Mouse (Mus musculus) forelimb bud, embryonic 11.5 days (tissue): ENCODE results near the gene Serpinb7.

Experiments
- DNase-seq: peaks from one replicate; pipeline ENCODE4 v3.0.0-alpha.2; 2012; ENCODE audit warnings: low read depth, low spot score

The Serpinb7 gene

DNA sequence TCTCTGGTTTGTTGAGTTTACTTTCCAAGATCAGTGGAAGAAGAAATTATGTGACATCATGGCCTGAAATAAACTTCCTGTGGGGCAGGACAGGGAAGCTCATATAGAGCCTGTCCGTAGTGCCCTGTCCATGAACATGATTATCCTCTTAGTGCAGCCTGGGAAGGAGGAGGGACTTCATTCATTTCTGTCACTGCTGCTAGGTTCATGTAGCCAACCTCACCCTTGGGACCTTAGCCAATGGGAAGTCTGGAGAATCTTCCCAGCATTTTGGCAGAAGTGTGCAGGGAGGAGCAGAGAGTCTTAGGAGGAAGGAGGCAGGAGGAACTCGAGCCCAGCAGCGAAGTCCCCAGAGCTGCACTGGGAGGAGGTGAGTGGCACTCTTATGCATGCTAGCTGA is at the start of gene Serpinb7:
Serpinb7 (plus strand) TSS at position 301 of the 400 bp plus-strand sequence.
- DNase-seq = no peak

DNA sequence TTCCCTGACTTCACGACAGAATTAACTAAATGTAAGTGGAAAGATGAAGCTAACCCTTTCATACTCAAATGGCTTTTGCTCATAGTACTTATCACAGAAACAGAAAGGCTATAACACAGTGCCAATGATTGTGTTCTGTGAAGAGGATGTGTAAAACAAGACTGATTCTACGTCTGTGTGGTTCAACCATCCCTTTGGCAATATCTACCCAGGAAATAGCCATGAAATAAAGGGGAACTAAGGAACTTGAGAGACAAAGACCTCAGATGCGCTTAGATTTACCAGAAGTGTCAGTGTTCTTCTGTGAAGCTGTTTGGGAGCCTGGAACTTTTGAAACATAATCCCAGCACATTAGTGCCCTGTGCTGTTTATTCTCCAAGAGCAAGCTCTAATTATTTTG is 49.1 kb upstream of the Serpinb7 start:
- no peak for DNase-seq

DNA sequence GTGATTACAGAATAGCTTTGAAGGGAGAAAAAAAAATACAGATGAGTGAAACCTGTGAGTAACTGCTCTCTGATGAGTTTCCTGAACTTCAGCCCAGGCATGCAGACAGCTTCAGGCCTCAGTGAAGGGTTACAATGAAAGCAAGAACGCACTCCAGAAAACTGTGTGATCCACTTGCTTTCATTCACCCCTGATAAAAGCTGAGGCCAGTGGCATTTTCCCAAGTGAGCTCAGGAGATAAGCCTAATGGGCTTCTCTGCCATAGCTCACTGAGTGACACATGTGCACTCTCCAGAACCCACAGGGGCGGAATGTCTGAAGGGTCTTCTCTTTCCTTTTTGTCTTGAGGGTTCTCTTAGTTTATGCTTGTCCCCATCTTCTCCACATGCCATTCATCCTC is 48.3 kb upstream of the Serpinb7 start:
- no peak for DNase-seq

DNA sequence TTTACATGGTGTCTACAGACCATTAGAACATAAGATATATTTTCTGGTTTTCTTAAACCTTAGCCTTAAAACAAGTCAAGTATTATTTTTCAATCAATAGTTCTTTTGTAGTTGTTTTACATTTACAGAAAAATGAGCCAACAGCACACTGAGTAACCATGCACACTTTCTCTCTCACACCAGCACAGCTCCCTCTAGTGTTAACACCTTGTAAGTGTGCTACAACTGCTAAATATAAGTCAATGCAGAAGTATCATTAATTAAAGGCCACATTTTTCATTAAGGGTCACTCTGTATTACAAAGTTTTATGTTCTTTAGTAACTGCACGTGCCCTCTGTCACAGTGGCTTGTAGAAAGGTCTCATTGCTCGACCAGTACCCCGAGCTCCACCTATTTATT is 46.4 kb upstream of the Serpinb7 start:
- no peak for DNase-seq

DNA sequence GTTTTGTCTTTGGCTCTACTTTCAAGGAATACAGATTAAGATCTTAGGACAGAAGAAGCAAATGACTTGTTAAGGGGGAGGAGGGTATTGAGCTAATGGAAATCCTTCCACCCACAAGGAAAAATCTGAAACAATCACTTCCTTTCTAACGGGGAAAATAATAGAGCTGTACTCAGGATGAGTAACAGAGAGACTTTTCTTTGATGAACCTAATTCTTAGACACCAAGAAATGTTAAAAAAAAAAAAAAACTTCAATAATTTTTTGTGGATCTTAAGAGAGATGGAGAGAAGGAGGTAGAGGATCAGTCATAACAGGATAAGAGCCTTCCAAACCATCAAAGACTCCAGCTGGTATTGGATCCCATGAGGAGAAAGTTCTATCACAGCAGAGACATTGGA is 38.6 kb upstream of the Serpinb7 start, which contains the start of gene Serpinb11:
Serpinb11 (plus strand) TSS at position 301 of the 400 bp plus-strand sequence.
- DNase-seq = no peak

DNA sequence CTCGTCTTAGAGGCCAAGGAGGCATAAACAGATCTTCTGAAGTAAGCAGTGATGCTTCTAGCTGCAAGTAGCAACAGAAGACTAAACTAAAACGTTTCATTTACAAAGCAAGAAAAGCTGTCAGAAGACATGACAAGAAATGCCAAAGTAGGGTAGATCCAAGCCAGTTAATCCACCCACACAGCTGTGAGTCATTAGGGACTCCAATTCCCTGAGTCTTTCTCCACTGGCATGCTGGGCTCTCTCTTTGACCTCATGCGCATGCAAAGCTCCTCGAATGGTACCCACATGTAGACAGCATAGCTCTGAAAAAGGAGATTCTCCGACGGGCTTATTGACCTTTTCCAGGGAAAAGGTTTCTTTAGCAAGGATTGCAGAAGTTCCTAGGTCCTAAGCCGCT is 33.5 kb upstream of the Serpinb7 start:
- DNase-seq = no peak

DNA sequence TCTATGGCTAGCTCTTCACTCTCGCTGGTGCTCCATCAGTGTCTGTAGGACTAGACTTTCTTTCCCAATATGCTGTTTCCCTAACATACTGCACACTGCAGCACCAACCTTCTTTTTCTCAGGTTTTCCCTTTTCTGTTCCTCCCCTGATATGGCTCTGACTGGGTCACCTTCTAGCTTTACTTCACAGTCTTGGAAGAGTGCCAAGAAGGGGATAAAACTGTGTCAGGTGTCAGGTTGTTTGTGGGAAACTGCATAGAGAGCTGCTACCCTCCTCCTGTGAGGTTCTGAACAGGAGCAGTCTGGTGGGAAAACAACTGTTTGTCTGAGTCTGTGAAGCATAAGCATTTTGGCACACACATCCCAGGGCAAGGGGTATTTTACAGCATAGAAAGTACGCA is 30.5 kb upstream of the Serpinb7 start:
- DNase-seq = no peak

DNA sequence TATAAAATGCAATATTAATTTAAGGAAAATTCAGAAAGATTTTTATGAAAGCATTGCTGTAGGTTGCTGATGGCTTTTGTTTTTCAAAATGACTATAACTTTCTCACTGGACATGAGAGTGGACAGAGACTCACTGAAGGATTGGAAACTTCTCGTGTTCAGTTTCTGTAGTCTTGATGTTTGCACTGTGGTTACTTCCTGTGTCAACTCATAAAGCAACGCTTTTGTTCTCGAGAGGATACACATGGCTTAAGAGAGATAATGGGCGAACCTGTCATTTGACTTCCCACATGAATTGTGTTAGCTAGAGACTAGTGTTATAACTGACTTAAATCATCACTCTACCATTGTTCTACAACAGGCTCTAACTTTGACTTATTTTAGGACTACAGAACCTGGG is 22.5 kb upstream of the Serpinb7 start:
- DNase-seq = no peak

DNA sequence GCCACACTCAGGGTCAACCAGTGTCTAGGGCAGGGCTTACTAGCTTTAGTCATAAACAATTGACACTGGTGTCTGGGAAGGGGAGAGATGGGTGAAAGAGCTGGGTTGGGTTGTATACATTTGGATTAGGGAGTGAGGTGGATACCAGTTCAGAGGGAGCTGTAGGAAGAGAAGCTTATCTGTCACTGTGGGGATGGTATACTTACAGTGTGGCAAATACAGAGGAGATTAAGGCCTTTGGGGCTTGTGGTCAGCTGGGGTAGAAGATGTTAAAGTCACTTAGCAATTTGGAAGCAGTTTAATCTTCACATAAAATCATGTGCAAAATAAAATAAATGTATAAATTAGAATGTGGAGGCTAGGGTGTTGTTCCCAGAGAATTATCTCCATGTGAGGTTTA is 21.1 kb upstream of the Serpinb7 start:
- no peak for DNase-seq

DNA sequence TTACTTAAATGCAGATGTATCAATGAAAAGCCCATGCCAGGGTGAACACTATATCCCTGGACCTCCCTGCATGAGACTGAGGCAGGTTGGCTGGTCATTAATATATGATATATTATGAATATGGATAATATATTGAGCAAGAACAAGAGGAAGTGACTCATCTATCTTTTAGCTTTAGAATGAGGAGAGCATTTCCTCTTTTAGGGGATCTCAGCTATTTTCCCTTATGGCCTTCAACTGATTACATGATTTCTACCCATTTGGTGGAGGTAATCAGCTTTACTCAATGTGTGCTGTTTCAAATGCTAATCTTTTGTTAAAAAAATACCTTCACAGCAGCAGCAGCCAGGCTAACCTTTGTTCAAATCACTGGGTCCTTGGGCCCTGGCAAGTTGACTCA is 18.0 kb upstream of the Serpinb7 start:
- no peak for DNase-seq

DNA sequence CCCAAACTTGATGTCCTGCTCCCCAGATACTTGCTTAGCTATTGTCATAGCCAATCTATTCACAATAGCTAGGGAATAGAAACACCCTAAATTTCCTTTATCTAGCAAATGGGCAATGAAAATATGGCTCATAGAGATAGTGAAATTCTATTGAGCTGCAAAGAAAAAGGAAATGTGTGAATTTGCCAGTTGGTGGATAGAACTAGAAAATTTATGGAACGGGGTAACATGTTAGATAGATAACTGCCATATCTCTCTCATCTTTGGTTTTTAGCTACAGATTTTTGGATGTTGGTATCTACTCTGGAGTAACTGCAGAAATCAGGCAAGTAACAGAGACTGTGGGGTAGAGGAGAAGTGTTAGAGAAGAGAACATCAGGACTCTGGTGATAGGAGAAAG is 17.1 kb upstream of the Serpinb7 start:
- no peak for DNase-seq

DNA sequence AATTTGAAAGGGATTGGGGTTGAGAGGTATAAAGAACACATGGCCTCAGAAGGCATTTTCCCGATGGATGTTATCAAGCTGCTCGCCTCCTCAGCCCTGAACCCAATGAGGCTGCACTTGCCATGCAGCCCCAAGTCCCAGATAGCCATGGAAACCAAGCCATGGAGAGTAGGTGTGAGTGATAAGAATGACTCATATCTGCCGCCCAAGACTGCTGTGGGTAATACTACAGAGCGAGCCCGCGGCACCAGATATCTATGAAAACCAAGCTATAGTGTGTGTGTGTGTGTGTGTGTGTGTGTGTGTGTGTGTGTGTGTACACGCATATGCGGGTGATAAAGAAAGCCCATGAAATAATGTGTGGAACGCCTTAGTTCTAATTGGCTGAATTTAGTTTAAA is 14.9 kb upstream of the Serpinb7 start:
- DNase-seq = no peak

DNA sequence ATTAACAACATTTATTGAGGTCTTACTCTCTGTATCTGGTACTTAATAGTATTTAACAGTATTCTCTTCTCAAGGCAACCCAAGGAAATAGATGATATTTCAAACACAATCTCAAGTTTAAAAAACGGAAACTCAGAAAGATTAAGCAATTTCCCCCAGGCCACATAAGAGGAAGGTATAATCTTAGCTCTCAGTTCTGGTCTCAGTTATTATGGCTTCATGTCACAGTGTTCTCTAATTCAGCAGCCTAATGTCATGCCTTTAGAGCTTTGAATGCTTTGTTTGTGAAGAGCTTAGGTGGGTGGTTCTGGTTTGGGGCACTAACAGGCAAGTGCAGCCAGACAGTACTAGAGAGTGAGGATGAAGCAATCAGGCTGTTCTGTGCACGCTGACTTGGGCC is 9.7 kb upstream of the Serpinb7 start:
- DNase-seq = no peak

DNA sequence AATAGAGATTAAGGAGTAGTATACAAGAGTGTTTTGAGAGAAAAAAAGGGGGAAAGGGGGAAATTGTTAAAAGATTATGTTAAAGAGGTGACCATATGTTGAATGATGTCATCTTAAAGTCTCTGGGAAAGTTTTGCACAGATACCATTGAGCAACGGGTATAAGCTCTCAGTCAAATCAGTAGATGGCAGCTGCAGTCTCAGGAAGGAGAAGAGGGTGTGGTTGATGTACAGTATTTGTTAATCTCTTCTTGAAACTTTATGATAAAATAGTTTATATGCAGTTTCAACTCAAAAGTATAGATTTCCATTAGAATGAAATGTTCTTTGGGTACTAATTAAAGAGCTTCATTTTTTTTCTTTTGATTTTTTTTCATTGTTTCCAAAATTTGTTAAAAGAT is 2.0 kb upstream of the Serpinb7 start:
- DNase-seq = no peak

DNA sequence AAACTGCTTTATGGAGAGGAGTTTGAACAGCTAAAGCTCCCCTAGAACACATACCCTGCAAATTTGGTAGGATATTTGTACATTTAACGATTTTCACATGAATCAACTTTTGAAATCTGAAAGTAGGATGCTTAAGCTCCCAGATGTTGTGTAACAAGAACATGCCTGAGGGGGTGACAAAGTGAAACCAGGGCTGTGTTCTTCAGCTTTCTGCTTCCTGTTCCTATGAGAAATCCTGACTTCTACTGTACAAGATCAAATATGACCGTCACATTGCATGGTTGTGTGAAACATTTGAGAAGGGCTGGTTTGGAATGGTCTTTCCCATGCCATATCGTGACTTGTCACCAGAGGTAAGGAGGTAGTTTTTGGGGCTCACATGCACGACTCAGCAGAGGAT is 2.6 kb downstream of the Serpinb7 start:
- no peak for DNase-seq

DNA sequence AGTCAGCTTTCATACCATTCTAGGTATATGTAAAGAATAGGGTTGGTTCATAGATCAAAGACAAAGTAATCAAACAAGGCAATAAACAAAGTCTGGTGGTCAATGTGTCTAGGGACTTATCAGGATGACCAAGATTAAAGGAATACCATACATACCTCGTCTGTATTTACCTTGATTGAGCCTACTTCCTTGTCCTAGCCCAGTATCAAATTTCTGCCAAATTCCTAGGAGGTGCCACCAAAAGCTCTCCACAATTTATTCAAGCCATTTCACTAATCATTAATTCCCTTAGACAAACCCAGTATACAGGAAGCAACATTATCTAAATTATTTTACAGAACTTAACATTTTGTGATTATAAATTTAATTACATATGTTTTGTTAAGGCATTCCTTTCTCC is 15.2 kb downstream of the Serpinb7 start:
- DNase-seq = no peak

DNA sequence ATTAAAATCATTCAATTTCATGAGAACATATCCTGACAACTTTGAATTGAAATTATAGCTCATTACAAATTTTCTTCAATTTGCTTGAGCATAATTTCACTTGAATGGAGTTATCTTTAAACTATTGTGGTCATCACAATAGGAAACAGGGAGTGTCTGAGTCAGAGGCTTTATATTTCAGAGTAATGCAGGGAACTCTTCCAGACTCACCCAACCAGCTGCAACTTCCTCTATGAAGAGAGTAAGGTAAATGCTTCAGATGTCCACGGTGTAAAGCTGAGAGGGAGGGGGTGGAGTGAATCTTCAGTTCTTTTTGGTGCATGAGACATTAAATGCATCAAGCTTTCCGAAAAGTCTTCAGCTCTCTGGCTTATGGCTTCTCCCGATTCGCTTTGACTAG is 23.0 kb downstream of the Serpinb7 start:
- DNase-seq = no peak

DNA sequence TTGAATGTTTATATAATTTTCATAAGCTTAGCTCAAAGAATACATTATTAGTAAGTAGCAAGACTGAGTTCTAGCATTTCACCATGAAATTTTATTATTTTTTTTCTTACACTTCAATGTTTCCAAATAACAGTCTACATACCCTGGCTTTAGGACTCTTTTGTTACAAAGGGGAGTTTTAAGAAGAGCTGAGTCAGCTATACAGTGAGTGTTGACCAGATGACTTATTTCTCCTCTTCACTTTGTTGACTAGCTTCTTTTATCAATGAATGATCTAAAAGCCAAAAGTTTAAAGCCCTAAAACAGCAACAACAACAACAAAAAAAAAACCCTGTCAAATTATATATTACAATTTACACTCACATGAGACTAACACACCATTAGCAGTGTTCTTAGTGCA is 31.8 kb downstream of the Serpinb7 start:
- no peak for DNase-seq

DNA sequence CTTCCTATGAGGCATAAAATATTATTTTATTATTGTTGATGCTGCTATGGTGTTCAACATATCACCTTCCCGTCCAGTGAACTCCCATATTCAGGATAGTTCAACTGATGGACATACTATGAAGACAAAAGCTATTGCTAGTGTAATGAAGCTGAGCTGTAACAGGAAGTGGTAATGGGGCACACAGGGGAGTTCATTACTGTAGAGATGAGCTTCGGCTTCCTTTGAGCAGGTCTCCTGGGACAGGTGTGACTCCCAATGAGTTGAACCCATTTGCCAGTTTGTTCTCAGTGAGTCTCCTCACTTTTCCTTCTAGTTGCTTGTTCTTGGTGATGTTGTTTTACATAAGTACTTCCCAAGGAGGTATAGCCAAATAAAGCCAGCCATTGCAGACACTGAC is 36.1 kb downstream of the Serpinb7 start:
- no peak for DNase-seq

DNA sequence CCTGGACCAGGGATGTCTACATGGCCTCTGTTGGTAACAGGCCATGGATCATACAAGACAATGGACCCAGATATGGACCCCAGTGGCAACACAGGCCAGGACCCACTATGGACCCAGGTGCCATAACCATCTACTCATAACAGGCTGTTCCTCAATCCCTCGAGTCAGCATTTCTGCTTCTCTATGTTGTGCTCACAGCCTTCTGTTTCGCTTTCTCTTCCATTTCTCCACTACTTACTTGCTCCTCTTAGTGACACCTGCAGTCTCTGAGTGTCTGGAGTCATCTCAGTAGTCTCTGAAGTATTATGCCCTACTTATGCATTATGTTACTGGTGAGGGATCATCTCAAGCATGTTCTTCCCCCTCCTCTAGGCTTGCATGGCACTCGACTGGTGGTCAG is 40.0 kb downstream of the Serpinb7 start:
- no peak for DNase-seq

DNA sequence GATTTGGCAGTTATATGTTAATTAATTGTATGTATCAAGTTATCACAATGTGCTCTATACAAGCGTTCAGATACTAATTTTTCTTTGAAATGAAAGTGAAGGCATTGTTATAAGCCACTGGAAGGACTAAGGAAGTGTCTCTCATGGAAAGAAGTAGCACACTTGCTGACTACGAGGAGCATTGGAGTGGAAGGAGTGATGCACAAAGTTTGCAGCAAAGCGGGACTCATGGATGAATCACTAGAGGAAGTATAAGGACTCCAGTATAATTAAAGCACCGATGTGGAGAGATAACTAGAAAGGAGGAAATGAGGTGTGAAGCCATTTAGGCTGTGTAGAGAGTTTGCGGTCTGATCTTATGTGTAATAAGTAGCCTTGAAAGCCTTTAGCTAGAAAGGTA is 45.9 kb downstream of the Serpinb7 start:
- DNase-seq = no peak

DNA sequence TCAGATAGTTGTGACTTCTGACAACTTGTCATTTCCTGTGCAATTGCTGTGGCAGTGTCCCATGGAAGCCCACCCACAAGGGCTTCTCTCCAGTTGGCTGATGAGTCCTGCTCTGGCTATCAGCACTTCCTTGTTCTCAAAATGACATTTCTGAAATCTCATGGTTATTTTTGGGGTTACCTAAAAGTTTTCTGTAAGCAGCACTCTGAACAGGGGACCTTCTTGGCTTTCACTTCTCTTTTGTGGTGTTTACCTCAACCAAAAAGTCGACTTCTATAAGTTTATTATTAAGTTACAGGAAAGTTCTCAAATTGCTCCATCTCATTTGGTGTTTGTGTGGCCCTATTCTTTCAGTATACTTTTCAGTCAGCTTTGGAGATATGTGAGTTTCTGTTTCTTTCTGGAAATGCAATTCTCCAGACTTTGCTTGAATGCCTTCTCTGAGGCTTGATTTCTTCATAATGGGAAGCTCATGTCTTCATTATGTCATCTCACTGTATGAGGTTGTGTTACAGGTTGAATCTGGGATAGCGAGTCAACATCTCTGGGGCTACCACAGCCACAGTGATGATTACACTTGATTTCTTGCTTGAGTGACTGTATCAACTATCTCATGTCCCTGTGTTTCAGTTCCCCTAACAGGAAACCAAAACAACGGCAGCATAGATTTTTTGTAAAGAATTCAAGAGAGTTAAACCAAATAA is 47.9 kb downstream of the Serpinb7 start:
- DNase-seq = no peak

DNA sequence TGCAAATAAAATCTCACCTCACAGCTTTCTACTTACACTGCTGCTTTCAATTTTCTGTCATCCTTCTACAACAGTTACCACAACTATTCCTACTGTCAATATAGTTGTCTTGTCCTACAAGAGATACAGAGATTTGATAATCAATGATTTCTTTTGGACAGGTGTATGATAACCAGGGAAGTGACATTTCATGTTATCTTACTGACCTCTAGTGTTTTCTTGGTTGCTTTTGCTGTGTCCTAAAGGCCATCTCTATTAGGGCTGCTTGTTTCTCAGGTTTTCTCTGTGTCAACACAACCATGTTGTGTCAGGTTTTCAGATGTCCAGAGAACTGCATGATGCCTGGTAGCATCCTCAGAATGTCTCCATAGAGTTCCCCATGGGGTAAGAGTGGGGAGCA is 80.5 kb downstream of the Serpinb7 start:
- DNase-seq = no peak

DNA sequence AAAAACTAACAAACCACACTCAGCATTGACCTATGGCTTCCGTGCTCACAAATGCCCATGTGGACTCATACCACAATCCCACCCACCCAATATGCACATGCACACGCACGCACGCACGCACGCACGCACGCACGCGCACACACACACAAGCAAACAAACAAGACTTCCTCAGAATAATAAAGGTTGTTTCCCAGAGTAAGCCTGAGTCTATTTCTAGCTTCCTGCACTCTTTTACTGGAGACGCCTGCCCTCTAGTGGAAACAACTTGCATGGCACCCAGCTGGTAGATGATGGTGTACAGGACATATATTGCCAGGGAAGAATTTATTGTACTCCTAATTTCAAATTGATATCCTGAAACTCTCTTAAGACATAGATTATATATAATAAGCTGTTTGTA is 82.0 kb downstream of the Serpinb7 start:
- DNase-seq = peak; percentile 72
